Mouse (Mus musculus) bone marrow macrophage, adult 2 months (primary cell): ENCODE measurements around the gene Tnik.

ENCODE experiments used
- CTCF ChIP-seq: IDR thresholded peaks from 2 replicates; pipeline ENCODE4 v1.5.1; 2012; ENCODE audit warnings: low read depth, mild to moderate bottlenecking, low read length, moderate library complexity
- POLR2A ChIP-seq: IDR thresholded peaks from 2 replicates; pipeline ENCODE4 v1.6.1; 2012; ENCODE audit warnings: mild to moderate bottlenecking, low read depth, low read length, borderline replicate concordance

GRCm38 (mm10) chr3:28467871-28468285, 204.9 kb downstream of the Tnik start:
- TF ChIP-seq CTCF (no peak), POLR2A (no peak)
